Mouse (Mus musculus) right cerebral cortex, postnatal 14 days (tissue): ENCODE measurements at regions not wholly inside any gene's neighbourhood (a gene's known extent, or its start where the extent isn't known, plus 50 kb on each side); places are given as distances from the start of the nearest gene placed in this dataset.

Experiments used
- DNase-seq: peaks from one replicate; pipeline ENCODE4 v3.0.0; 2022

DNA sequence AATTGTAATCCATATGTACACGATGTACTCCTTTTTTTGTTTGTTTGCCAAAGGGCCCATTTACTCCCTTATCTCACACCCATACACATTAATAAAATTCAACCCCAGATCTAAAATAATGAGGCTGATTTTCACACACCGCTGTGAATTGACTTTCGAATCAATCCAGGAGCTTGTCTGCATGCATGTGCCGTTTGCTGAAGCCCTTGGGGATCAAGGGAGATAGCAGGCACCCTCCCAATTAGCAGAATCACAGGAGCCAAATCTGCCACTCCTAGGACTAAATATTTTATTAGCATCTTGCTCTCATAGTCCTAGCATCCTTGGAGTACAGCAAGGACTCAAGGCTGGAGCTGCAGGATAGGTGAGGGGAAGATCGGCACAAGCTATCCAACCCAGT, 520.0 kb upstream of the Mpdz start:
- no peak for DNase-seq

DNA sequence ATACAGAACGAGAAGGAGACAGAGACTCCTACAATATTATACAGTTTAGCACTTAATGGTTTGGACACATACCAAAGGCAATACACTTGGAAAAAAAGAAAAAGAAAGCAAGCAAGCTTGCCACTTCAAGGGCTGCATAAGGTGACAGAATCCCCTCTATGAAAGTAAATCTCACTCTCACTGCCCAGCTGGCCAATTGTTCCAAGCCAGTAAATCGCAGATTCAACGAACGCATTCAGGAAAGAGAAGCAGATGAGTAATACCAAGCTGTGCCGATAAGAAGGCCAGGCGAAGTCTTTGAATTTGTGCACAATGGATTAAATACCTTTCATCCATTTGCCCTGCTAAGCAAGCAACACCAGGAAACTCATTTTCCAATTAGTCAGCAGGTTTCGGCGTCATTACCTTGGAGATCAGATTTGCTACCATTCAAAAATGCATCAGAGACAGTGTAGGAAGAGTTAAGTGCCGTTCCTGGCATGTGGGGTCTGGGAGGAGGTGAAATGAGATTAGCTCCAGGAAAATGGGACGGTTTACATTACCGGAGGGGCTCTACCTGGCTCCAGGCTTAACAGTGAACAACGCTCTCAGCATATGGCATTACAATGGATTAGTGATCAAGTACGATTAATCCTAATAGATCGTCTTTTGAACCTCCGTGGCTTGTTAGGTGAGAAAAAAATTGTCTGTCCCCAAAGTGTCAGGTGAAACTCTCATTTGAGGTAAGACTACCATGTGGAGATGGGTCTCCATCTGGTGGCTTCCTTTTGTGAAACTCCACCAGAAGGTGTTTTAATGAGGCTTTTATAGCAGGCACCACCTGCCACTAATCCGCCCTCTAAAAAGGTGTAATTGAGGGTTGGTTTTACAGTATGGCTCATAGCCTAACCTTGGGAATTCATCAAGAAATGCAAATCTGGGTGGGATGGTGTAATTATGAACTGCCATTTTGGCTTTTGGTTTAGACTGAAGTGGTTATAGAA, 518.2 kb upstream of the Mpdz start:
- no peak for DNase-seq

- no peak for DNase-seq
These were observed 514.5 kb upstream of the Mpdz start for GRCm38 (mm10) chr4:81956926-81957694.

DNA sequence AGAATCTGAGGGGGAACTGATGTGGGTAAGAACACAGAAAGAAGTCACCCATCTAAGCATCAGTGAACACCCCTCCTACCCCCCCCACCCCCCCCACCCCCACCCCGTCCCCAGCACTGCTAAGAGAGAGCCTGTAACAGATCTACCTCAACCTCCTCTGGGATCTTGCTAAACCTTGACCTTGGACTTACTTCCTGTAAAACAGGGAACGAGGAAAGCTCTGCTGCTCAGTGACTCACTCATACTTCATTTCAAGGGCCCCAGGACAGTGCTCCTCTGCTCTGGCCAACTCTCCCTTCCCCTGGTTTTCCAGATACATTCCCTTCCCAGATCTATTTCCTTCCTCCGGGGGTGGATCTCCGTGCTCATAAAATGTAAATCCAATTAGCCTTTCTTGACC, 510.4 kb upstream of the Mpdz start:
- no peak for DNase-seq

- no peak for DNase-seq
These were observed 494.8 kb upstream of the Mpdz start for GRCm38 (mm10) chr4:81937384-81937783.

GRCm38 (mm10) chr4:81930956-81931355, 488.3 kb upstream of the Mpdz start:
- no peak for DNase-seq

- DNase-seq: no peak
These were observed 486.1 kb upstream of the Mpdz start for GRCm38 (mm10) chr4:81928581-81929244.

DNA sequence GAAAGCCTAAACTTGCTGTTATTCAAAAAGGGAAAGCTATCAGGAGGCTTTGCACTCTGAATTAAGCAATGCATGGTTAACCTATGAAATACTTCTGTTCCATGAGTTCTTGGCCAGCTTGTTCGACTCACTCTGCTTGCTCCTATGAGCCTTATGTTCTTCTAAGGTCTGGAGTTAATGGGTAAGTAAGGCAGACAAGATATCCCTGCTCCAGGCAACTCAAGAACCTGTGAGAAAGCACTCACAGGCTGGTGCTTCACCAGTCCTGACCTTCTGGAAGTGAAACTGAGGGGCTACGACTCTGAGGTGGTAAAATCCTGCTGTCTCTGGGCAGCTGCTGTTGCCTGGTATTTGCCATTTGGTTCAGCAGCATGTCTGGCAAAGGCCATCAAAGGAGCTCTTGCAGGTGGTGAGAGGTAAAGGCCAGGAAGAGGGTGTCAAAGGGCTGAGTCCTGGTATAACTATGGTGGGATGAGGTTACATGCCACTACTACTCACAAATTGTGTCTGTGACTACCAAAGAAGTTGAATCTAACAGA, 484.6 kb upstream of the Mpdz start:
- DNase-seq: no peak

DNA sequence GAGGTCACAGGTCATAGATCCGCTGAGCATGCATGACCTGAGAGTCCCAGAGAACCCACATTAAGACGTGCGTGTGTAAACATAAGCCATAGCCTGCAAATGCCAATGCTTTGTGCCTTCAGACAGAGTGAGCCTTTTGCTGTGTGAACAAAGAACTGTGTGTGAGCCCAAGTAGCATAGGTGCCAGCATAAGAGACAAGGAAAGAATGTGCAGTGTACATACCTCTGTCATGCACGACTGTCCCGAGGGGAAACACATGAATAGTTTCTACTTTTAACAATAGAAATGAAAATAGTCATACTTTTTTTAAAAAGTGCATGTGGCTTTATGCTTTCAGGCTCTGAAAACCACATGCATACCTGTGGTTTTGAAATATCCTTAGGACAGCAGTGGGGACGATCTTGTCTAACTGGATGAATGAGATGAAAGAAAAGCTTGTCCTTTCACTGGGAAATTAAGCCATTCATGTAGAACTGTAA, 484.1 kb upstream of the Mpdz start:
- DNase-seq: no peak

DNA sequence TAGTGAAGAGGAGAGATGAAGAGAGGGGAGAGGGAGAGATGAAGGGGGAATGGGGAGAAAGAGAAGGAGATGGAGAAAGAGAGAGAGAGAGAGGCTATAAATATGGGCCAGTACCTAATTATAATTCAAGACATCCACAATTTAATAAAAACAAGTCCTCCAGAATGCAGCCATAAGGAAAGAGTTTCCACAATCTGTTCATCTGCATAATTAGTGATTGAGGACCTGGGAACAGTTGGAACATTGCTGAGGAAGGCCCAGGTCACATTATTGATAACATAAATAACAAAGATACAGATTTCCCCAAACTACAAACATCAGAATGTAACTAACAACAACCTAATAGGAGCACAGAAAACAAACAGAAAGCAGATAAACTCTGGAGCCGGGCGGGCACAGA, 483.0 kb upstream of the Mpdz start:
- DNase-seq: no peak

DNA sequence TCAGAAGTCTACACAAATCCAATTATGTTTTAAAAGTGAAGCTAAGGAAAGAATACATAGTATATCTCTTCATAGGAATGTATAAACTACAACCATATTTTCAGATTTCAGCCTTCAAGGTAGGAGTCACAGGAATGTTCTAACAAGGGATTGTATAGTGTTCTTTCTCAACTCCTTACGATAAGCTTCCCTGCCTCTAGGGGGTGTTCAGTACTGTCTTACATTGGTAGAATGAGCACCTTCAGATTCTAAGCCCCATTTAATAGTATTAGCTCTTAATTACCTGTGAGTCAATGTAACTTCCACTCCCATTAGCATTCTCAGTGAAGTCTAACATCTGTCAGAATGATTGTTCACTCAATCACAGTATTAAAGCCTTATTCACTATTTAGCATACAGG, 481.5 kb upstream of the Mpdz start:
- DNase-seq: no peak

- no peak for DNase-seq
These were observed 480.3 kb upstream of the Mpdz start for GRCm38 (mm10) chr4:81922876-81923275.

DNA sequence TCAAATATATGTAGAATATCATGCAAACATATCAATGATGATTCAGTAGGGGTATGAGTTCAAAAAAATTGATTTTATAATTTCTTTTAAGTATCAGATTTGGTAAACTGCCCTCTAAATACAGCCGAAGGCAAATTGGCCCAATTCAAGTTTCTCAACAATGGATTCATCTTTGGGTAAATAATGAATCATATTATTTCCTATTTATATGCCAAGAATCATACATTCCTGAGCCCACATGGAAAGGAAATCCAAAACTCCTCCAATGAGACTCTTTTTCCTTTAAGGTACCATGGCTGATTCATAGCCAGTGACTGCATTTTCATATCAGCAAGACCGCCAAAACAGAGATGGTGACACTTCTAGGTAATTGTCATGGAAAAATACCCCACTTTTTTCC, 472.4 kb upstream of the Mpdz start:
- DNase-seq: no peak

GRCm38 (mm10) chr4:81913296-81913695, 470.7 kb upstream of the Mpdz start:
- DNase-seq: no peak

DNA sequence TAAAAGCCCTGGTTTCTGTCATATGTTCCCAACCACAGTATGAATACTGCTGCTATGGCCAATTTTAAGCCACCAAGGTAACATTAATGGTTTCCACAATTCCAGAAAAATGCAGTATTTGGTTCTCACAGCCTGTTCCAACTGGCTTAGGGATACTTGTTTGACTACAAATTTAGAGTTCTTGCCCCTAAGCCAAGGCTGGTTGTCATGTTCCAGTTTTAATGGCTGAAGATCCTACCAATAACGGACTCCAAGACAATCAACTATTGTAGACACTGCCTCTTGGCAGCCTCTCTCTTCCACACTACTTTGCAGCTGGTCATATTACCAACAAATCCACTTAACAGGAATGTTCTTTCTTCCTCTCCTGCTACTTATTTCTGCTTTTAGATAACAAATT, 470.0 kb upstream of the Mpdz start:
- no peak for DNase-seq

DNA sequence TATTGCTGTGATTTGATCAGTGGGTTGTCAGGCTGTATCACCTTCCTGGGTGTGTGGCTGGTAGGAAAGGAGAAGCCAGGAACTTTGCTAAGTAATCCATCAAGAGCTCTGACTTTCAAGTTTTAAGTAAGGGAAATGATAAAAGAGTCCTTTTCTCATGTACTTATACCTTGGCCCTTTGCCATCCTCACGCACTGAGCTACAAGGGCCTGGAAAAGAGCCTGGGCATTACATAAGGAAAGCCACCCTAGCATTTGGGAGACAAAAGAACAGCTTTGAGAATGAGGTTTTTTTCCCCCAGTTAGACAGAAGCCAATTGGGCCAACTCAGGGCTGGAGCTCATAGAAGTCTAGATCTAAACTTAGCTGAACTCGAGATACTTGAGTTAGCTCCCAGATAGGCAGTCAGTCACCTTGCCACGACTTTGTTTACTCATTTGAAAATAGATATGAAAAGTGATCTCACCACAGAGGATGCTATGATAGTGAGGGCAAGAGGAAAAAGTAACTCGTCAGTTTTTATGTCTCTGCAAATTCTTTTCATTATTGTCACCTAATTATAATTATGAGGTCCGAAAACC, 457.4 kb upstream of the Mpdz start:
- DNase-seq: no peak

DNA sequence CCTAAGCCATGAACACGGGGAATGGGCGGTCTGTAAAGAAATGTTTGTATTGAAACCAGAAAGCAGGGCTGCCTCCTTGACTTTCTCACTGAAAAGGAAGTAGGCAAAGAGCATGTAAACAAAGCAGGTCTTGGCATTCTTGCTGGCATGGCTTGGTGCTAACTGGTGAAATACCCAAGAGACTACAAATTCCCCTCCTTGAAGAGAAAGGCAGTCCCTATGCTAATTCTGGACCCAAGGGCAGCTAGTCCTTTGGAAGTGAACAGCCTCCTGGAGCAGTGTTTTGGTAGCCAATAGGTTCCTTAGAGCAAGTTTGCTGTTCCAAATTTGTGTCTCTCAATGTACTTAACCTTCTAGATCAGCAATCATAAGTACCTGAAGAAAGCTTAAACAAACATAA, 456.0 kb upstream of the Mpdz start:
- no peak for DNase-seq

DNA sequence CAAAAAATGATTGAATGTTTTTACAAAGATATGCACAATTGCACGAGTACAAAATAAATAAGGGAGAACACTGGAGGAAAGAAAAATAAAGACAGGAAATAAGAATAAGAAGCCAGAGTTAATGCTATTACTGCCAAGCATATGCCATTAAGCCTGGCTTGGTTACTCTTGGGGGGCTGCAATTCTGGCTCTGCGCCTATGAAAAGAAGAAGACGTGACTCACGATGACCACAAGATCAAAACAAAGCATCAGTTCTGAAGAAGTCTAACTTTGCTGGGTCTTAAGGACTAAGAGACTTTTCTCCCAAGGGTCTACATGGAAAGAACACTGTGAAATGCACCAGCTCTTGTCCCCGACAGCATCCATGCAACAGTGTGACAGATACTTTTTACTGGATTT, 454.8 kb upstream of the Mpdz start:
- DNase-seq: no peak

DNA sequence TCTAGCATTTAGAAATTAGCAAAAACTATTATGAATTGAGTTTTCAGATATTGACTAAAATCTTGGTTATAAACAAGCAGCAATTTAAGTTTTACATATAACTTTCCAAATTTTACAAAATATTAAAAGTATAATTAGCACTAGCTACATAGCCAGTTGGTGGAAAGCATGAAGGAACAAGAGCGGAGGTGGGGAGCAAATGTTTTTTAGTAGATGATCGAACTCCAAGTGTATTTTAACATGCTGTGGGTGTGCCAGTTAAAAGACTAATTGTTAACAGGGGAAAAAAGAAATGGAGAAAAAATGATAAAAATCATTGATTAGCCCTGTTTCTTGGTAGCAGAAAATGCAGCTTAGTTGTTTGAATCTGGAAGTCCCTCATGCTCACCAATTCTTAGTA, 426.3 kb upstream of the Mpdz start:
- no peak for DNase-seq

DNA sequence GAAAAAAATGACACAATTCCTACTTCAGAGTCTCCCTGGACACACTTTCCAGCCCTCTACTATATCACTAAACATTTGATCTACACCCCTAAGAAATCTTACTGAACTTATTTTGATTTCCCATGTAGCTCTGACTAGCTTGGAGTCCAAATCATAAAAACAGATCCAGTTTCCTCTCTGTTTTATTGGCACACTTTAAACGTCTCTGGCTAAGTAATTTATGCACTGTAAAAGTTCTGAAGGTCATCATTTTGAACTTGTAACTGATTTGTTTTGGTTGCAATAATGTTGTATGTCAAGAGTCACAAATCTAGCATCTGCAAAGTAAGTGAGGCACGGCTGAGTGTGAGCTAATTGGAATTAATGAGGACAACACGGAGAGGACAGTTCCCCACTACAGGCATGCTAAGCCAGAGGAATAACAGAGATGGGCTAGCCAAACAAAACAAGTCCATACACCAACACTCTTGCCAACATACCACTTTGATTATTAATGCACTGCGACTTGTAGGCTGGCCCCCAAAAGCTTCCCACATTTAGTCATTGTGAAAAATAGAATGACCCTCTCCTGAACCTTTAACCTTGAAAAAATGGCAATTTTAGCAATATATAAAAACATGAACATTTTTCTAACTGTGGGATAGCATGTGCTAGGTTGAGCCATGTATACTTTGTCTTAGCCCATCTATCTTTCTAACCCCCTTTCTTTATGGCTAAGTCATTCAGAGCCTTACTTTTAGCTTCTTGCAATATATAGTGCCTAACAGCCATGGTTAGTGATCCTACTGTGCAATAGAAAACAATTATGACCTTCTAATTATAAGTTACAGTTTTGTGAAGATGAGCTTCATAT, 399.3 kb upstream of the Mpdz start:
- no peak for DNase-seq

- no peak for DNase-seq
These were observed 387.4 kb upstream of the Mpdz start for GRCm38 (mm10) chr4:81829972-81830371.

DNA sequence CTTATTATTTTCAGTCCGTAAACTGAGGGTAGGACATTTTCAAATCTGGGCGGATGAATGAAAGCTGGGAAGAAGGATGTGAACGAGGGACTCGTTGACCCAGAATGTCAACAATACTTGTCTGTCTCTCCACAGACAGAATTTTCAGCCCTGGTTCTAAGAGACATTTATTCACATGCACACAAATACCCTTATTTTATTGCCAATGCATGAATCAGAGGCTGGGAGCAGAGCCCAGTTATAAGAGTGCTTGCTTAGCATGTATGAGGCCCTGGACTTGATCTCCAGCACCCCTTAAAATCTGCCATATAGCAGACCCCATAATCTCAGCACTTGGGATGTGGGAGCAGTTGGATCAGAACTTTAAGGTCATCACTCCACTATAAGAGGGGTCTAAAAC, 384.8 kb upstream of the Mpdz start:
- DNase-seq: no peak
